24 mouse cellular contexts compared by ENCODE assay signal in genomic region chr3:30314955-30315354, GRCm38 (mm10).
A peak's percentile ranks its signal among the peaks of the same experiment; 100 is the strongest.
DNase-seq lines count a peak whose midpoint lies in the region; ATAC-seq lines count a peak whose summit lies in the region.
"Had no signal": no experiment of that assay in that cellular context is flagged by ENCODE, and none has a peak within 500 bp of the region (broad histone marks: within the 10 kb centered on the region; RNA-seq: fewer than 3 reads in every experiment).

No protein-coding gene starts in this region.

- H3K36me3 ChIP-seq in limb, embryonic 10.5 days = peaks cover 17% of the 10 kb centered on the region
- H3K36me3 ChIP-seq: embryonic facial prominence, embryonic 10.5 days; embryonic facial prominence, embryonic 12.5 days; G1E had no signal

- WGBS in limb, embryonic 10.5 days = 72% methylated on average over 2 of the region's 2 CpGs

- intact Hi-C loops in heart, postnatal 14 days (cut with DNase I) = no loop called here

- no peaks in the 10 kb centered on the region for H3K9me3 ChIP-seq in limb, embryonic 10.5 days (replicated peaks)
- H3K9me3 ChIP-seq: embryonic facial prominence, embryonic 10.5 days; embryonic facial prominence, embryonic 12.5 days; G1E had no signal

- no peak overlapping the region for H3K4me3 ChIP-seq in limb, embryonic 10.5 days
- H3K4me3 ChIP-seq: embryonic facial prominence, embryonic 10.5 days; embryonic facial prominence, embryonic 12.5 days had no signal

- no peak overlapping the region; the same call in 1 of the 2 replicates for H3K27ac ChIP-seq in limb, embryonic 10.5 days
- H3K27ac ChIP-seq: embryonic facial prominence, embryonic 10.5 days; embryonic facial prominence, embryonic 12.5 days had no signal

- DNase-seq in heart, adult 11 months = peak; percentile 81
- DNase-seq in heart, postnatal 14 days = no peak
- peak; percentile 7 for DNase-seq in limb, embryonic 10.5 days (ENCODE audit: low spot score)
- DNase-seq in retina, embryonic 14.5 days (ENCODE audit: low spot score) = peak; percentile 33
- DNase-seq in thymus, postnatal 14 days = no peak
- DNase-seq: adrenal gland, adult 8-10 months; adrenal gland, postnatal 14 days; adrenal gland, postnatal 36 days; B cell, adult 2 months; cerebellum, adult 11-12 months; cerebellum, adult 2 months; cerebellum, adult 9-10 months; cerebellum, postnatal 10 days; cerebellum, postnatal 25 days had no signal

- no peak for ATAC-seq in monocyte, adult 5-6 weeks (replicated peaks; ENCODE audit: insufficient number of reproducible peaks, low FRiP score, low TSS enrichment, poor library complexity, severe bottlenecking)
- ATAC-seq: activated CD4-positive, CD25-positive, alpha-beta regulatory T cell, adult 4 months; CD4-positive, CD25-positive, alpha-beta regulatory T cell, adult 4 months; forebrain, embryonic 14.5 days; forebrain, embryonic 16.5 days; Patski had no signal

- H3K27me3 ChIP-seq in limb, embryonic 10.5 days (ENCODE audit: low read depth, poor library complexity, severe bottlenecking) = no peaks in the 10 kb centered on the region
- H3K27me3 ChIP-seq: CH12.LX; embryonic facial prominence, embryonic 12.5 days had no signal

- peaks cover 41% of the 10 kb centered on the region for H3K4me1 ChIP-seq in limb, embryonic 10.5 days
- H3K4me1 ChIP-seq: embryonic facial prominence, embryonic 12.5 days had no signal

Comparison
In these comparisons a context has a peak if more than half of its experiments do, and no peak if none do; other contexts are left out.
1. DNase-seq: peak in heart, adult 11 months (single experiment), limb, embryonic 10.5 days (single experiment) and retina, embryonic 14.5 days (single experiment); none in heart, postnatal 14 days (0 of 2) and thymus, postnatal 14 days (single experiment).